Mouse (Mus musculus) T-helper 17 cell (primary cell): ENCODE data around the gene Actr3.

Experiments used
- in situ Hi-C, 2 experiments: fragments of 300-600 bp; cut with MboI, MseI; formaldehyde crosslinking; loops; 1 replicate in 1 of 2; 2 replicates in 1 of 2; pipeline ENCODE4 v1.15.1; 2025; ENCODE audit warnings: high pct_unique_total_duplicates in 2 of 2

Actr3 gene

GRCm38 (mm10) chr1:125435369-125436135 is at the start of gene Actr3:
Gene Actr3, minus strand, starts transcription at chr1:125435727.
- in situ Hi-C loops = loop anchor here in 1 of 2 experiments (5.0 to 25.0 kb wide), 2 partner anchors 127 to 1777 kb away; partner anchors contain the start of genes Mgat5 and Slc35f5

- in situ Hi-C loops = no loop called here
Measured at GRCm38 (mm10) chr1:125482459-125483287, 47.1 kb upstream of the Actr3 start.

- in situ Hi-C loops = no loop called here
Measured at GRCm38 (mm10) chr1:125481842-125482241, 46.3 kb upstream of the Actr3 start.

GRCm38 (mm10) chr1:125478588-125478987 is 43.1 kb upstream of the Actr3 start:
- in situ Hi-C loops = no loop called here

- in situ Hi-C loops = no loop called here
Measured at GRCm38 (mm10) chr1:125475961-125476682, 40.6 kb upstream of the Actr3 start.

- in situ Hi-C loops = no loop called here
Measured at GRCm38 (mm10) chr1:125473866-125474265, 38.3 kb upstream of the Actr3 start.

GRCm38 (mm10) chr1:125473126-125473666 is 37.7 kb upstream of the Actr3 start:
- in situ Hi-C loops = no loop called here

GRCm38 (mm10) chr1:125470805-125471648 is 35.5 kb upstream of the Actr3 start:
- in situ Hi-C loops = no loop called here

- in situ Hi-C loops = no loop called here
Measured at GRCm38 (mm10) chr1:125467936-125468335, 32.4 kb upstream of the Actr3 start.

- in situ Hi-C loops = no loop called here
Measured at GRCm38 (mm10) chr1:125466621-125467257, 31.2 kb upstream of the Actr3 start.

GRCm38 (mm10) chr1:125464011-125464410 is 28.5 kb upstream of the Actr3 start:
- in situ Hi-C loops = no loop called here

- in situ Hi-C loops = no loop called here
Measured at GRCm38 (mm10) chr1:125463349-125463748, 27.8 kb upstream of the Actr3 start.

GRCm38 (mm10) chr1:125462917-125463316 is 27.4 kb upstream of the Actr3 start:
- in situ Hi-C loops = no loop called here

- in situ Hi-C loops = no loop called here
Measured at GRCm38 (mm10) chr1:125458531-125458930, 23.0 kb upstream of the Actr3 start.

GRCm38 (mm10) chr1:125455128-125455527 is 19.6 kb upstream of the Actr3 start:
- in situ Hi-C loops = no loop called here

GRCm38 (mm10) chr1:125450282-125451000 is 14.9 kb upstream of the Actr3 start:
- in situ Hi-C loops = no loop called here

GRCm38 (mm10) chr1:125447926-125448325 is 12.4 kb upstream of the Actr3 start:
- in situ Hi-C loops = loop anchor here in 1 of 2 experiments (25.0 kb wide), 1 partner anchor 1764 kb away; the partner anchor contains the start of gene Mgat5

- in situ Hi-C loops = loop anchor here in 1 of 2 experiments (25.0 kb wide), 1 partner anchor 1771 kb away; the partner anchor contains the start of gene Mgat5
Measured at GRCm38 (mm10) chr1:125441679-125442078, 6.2 kb upstream of the Actr3 start.

GRCm38 (mm10) chr1:125441251-125441650 is 5.7 kb upstream of the Actr3 start:
- in situ Hi-C loops = loop anchor here in 1 of 2 experiments (25.0 kb wide), 1 partner anchor 1771 kb away; the partner anchor contains the start of gene Mgat5
